Mouse (Mus musculus) midbrain, embryonic 16.5 days (tissue): ENCODE data around the gene Atp6v1e1. TPM values are rescaled to one million over a fixed set of nuclear protein-coding genes. Genes with fewer than 3 reads are reported as not detected.

Experiments used
- ATAC-seq: fragments of 200-750 bp; cut with Nextera tagmentation; 2 replicates; pipeline ENCODE4 v1.8.0; 2017; ENCODE audit warnings: moderate TSS enrichment
- H3K27ac ChIP-seq: fragments of 300-500 bp; sonication (generic); 2 replicates; pipeline ENCODE4 v1.5.1; 2014; ENCODE audit warnings: mild to moderate bottlenecking, low read length, mixed read lengths
- H3K27me3 ChIP-seq: fragments of 300-500 bp; sonication (generic); 2 replicates; pipeline ENCODE4 v1.6.1; 2014; ENCODE audit warnings: low read depth, low read length, mixed read lengths; ENCODE audit not compliant: control insufficient read depth, insufficient read depth
- H3K36me3 ChIP-seq: fragments of 300-500 bp; sonication (generic); 2 replicates; pipeline ENCODE4 v1.6.1; 2014; ENCODE audit warnings: mild to moderate bottlenecking, low read length, moderate library complexity, mixed read lengths; ENCODE audit not compliant: control insufficient read depth, insufficient read depth
- H3K4me1 ChIP-seq: fragments of 300-500 bp; sonication (generic); 2 replicates; pipeline ENCODE4 v1.6.1; 2014; ENCODE audit warnings: mild to moderate bottlenecking, low read length, mixed read lengths; ENCODE audit not compliant: control insufficient read depth, insufficient read depth
- H3K4me2 ChIP-seq: fragments of 300-500 bp; sonication (generic); 2 replicates; pipeline ENCODE4 v1.6.1; 2014; ENCODE audit warnings: mild to moderate bottlenecking, low read length, mixed read lengths
- H3K4me3 ChIP-seq: fragments of 300-500 bp; sonication (generic); 2 replicates; pipeline ENCODE4 v1.5.1; 2014; ENCODE audit warnings: low read depth, mild to moderate bottlenecking, low read length, moderate library complexity, mixed read lengths
- H3K9ac ChIP-seq: fragments of 300-500 bp; sonication (generic); 2 replicates; pipeline ENCODE4 v1.6.1; 2014; ENCODE audit warnings: low read depth, low read length, mixed read lengths
- H3K9me3 ChIP-seq: fragments of 300-500 bp; sonication (generic); replicated peaks from 2 replicates; pipeline ENCODE4 v1.6.1; 2014; ENCODE audit warnings: mild to moderate bottlenecking, low read length, mixed read lengths; ENCODE audit not compliant: control insufficient read depth, poor library complexity, severe bottlenecking
- WGBS: fragments of 180-500 bp; shearing (Covaris S2); extraction: QIAGEN DNeasy Blood & Tissue Kit; methylation state at CpG from one replicate; pipeline ENCODE4 v1.1.7; 2014; 5-methylcytosine and 5-hydroxymethylcytosine counted together
- polyA plus RNA-seq: library from polyadenylated mRNA; unstranded; fragments of >200 nt; fragmentation: Nextera tagmentation; extraction: Ambion mirVana; gene quantifications from 2 replicates; pipeline ENCODE4 v1.2.1, GENCODE M21; 2015

The Atp6v1e1 gene
- polyA plus RNA-seq, 1 experiment from 2014 or later: 296 TPM

DNA sequence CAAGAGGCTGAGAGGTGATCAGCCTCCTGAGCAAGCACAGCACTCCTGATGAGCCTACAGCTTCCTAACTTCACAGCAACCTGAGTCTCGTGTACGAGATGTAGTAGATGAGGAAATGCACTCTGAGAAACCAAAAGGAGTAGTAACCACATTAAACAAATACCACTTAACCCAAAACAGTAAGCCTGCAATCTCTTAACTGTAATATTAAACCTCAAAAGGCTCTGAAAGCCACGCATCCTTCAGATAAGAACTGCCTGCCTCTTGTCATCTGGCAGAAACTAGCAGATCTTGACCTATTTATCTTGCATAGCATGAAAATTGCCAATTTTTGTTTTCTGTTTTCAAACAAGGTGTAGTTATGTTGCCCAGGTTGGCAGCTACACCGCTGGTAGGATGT, 23.7 kb downstream of the Atp6v1e1 start:
- no peaks in the 10 kb centered on the region for H3K9me3 ChIP-seq
- no peak overlapping the region for H3K4me3 ChIP-seq
- no peak for ATAC-seq
- H3K4me2 ChIP-seq: no peak overlapping the region
- 95% methylated on average over 4 of the region's 4 CpGs for WGBS
- H3K9ac ChIP-seq: no peak overlapping the region
- H3K27ac ChIP-seq: no peak overlapping the region
- no peaks in the 10 kb centered on the region for H3K27me3 ChIP-seq
- no peaks in the 10 kb centered on the region for H3K4me1 ChIP-seq
- peaks cover 59% of the 10 kb centered on the region for H3K36me3 ChIP-seq

DNA sequence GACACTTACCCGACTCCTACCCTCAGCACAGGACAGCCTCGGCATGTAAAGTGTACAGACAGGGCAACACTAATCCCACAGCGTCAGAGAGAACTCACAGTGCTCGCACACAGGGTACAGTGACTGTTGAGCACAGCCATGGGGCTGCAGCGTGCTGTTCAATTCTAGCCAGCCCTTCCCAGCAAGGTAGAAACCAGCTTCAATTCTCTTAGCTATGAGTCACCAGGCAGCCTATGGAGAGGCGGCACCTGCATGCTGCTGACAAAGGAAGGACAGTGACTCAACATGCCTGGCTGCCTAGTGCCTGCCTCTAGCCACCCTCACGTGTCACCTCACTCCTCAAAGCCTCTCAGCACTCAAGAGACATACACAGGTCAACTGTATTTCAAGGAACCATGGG, 24.6 kb downstream of the Atp6v1e1 start:
- H3K36me3 ChIP-seq: peaks cover 59% of the 10 kb centered on the region
- 94% methylated on average over 7 of the region's 7 CpGs for WGBS

DNA sequence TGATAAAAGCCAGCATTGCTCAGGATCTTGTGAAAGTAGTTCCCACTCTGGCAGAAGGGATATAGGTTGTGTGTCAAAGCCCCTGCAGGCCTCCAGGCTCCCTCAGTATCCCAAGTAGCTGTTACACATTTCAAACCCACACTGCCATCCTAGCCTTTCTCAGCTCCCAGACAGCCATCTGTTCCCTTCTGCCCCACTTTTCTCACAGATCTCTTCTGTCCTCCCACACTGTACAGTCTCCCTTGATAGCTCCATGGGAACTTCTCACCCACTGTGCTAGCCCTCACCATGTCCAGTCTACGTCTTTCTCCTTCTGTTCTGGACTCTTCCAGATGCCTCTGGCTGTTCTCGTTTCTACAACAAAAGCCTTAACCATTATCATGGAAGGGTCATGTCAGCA, 26.5 kb downstream of the Atp6v1e1 start:
- no peaks in the 10 kb centered on the region for H3K27me3 ChIP-seq
- no peak overlapping the region for H3K4me2 ChIP-seq
- H3K36me3 ChIP-seq: peaks cover 59% of the 10 kb centered on the region
- H3K27ac ChIP-seq: no peak overlapping the region
- WGBS: 85% methylated on average over 2 of the region's 2 CpGs
- H3K9me3 ChIP-seq: no peaks in the 10 kb centered on the region
- H3K4me1 ChIP-seq: no peaks in the 10 kb centered on the region
- no peak overlapping the region for H3K9ac ChIP-seq
- no peak for ATAC-seq
- H3K4me3 ChIP-seq: no peak overlapping the region

More for the DNA sequence above, 24.6 kb downstream of the Atp6v1e1 start:
- Histone ChIP-seq H3K27ac (no peak overlapping the region), H3K9ac (no peak overlapping the region), H3K4me3 (no peak overlapping the region), H3K9me3 (no peaks in the 10 kb centered on the region), H3K4me2 (no peak overlapping the region), H3K4me1 (no peaks in the 10 kb centered on the region), H3K27me3 (no peaks in the 10 kb centered on the region)
- ATAC-seq: no peak

DNA sequence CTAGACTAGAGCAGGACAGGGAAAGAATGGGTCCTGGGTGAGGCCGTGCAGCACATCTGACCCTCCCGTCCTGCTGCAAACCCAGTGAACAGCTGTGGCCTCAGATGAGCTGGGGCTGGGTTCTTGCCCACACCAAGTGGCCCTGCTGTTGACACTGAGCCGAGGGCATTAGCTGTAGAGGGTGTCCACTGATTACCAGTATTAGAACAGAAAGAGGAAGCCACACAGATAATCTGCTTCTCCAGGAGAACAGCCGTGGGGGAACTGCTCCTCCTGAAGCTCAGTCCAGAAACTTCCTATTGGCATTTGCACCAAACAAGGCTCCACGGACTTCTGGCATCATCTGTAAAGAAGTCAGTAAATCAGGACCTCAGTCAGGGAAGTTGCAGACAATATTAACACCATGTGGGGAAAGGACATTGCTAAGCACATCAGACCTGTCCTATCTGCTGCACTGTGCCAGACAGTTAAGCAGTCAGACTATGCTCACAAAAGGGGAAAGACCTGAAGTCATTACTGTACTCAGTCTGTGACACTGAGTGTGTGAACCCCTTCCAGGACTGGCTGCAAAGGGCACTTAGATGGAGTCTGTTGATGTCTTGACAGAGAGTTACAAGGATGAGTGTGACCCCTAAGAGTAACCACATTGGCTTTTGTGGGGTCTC, 27.0 kb downstream of the Atp6v1e1 start:
- Histone ChIP-seq H3K27ac (no peak overlapping the region), H3K27me3 (no peaks in the 10 kb centered on the region), H3K4me1 (no peaks in the 10 kb centered on the region), H3K9ac (no peak overlapping the region), H3K4me3 (no peak overlapping the region), H3K9me3 (no peaks in the 10 kb centered on the region), H3K4me2 (no peak overlapping the region), H3K36me3 (peaks cover 55% of the 10 kb centered on the region)
- 88% methylated on average over 5 of the region's 5 CpGs for WGBS
- ATAC-seq: no peak

DNA sequence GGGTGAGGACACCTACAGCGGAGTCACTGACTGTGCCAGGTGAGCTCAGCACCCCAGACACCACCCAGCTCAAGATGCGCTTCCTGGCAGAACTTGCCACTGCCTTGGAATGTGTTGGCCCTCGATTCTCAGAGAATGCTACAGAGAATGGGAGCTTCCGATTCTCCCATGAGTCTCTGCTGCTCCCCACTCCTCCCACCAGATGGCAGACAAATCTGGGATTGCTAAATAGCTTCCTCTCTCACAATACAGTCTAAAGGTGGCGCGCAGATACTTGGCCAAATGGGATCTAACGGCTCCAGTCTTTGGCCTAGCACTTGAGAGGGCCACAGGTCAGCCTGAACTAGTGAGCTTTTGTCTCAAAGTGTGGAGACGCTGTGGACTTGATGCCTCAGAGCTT, 29.6 kb downstream of the Atp6v1e1 start:
- H3K4me3 ChIP-seq: no peak overlapping the region
- no peaks in the 10 kb centered on the region for H3K9me3 ChIP-seq
- ATAC-seq: no peak
- no peaks in the 10 kb centered on the region for H3K4me1 ChIP-seq
- peaks cover 39% of the 10 kb centered on the region for H3K36me3 ChIP-seq
- no peak overlapping the region for H3K4me2 ChIP-seq
- H3K27me3 ChIP-seq: no peaks in the 10 kb centered on the region
- 83% methylated on average over 8 of the region's 8 CpGs for WGBS
- H3K9ac ChIP-seq: no peak overlapping the region
- H3K27ac ChIP-seq: no peak overlapping the region

DNA sequence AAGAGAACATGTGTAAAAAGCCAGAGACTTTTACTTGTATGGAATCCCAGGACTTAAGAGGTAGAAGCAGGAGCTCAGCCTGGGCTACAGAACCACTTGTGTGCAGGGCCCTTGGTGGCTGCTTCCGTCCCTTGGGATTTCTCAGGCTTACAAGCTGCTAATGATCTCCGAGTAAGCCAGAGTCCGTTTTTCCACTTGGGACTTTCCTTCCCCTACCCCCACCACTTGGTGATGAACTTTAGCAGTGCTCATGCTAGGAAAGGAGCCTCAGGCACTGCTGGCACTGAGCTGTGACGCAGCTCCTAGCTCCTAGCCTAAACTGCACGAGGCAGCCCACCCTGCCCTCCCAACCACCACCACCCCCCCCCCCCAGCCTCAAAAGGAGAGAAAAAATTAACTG, 31.9 kb downstream of the Atp6v1e1 start:
- Histone ChIP-seq H3K4me2 (no peak overlapping the region), H3K9me3 (no peaks in the 10 kb centered on the region), H3K27ac (no peak overlapping the region), H3K36me3 (peaks cover 29% of the 10 kb centered on the region), H3K4me1 (no peaks in the 10 kb centered on the region), H3K9ac (no peak overlapping the region), H3K4me3 (no peak overlapping the region), H3K27me3 (no peaks in the 10 kb centered on the region)
- 72% methylated on average over 5 of the region's 5 CpGs for WGBS
- no peak for ATAC-seq

DNA sequence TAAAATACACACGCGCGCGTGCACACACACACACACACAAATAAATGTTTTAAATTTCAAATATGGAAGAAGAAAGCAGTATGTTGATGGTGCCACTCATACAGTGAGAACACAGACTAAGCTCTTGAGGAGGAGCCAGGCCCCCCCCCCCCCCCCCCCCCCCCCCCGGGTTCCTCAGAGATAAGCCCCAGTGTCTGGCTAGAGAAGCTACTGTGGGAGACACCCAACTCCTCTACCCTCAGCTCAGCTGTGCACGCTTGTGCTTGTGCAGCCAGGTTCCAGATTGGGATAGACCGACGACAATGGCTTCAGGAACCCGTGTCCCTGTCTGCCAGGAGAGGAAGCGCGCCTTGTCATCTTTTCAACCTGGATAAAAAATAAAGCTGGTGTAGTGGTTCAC, 32.4 kb downstream of the Atp6v1e1 start:
- Histone ChIP-seq H3K27me3 (no peaks in the 10 kb centered on the region), H3K9me3 (no peaks in the 10 kb centered on the region), H3K4me3 (no peak overlapping the region), H3K9ac (no peak overlapping the region), H3K27ac (no peak overlapping the region), H3K36me3 (peaks cover 25% of the 10 kb centered on the region), H3K4me2 (no peak overlapping the region), H3K4me1 (no peaks in the 10 kb centered on the region)
- 91% methylated on average over 10 of the region's 11 CpGs for WGBS
- ATAC-seq: no peak

DNA sequence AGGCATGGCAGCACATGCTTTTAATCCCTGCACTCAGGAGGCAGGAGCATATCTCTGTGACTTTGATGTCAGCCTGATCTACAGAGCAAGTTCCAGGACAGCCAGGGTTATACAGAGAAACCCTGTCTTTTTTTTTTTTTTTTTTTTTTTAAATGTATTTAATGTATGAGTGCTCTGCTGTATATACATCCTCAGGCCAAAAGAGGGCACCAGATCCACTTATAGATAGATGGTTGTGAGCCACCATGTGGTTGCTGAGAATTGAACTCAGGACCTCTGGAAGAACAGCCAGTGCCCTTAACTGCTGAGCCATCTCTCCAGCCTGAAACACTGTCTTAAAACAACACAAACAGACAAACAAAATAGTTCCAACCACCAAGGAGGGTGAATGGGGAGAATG, 33.7 kb downstream of the Atp6v1e1 start:
- no peak overlapping the region for H3K4me2 ChIP-seq
- H3K27me3 ChIP-seq: no peaks in the 10 kb centered on the region
- H3K36me3 ChIP-seq: peaks cover 18% of the 10 kb centered on the region
- H3K4me1 ChIP-seq: peaks cover 4% of the 10 kb centered on the region; the same call in 1 of the 2 replicates
- H3K27ac ChIP-seq: no peak overlapping the region
- ATAC-seq: no peak
- no peaks in the 10 kb centered on the region for H3K9me3 ChIP-seq
- H3K9ac ChIP-seq: no peak overlapping the region
- H3K4me3 ChIP-seq: no peak overlapping the region

DNA sequence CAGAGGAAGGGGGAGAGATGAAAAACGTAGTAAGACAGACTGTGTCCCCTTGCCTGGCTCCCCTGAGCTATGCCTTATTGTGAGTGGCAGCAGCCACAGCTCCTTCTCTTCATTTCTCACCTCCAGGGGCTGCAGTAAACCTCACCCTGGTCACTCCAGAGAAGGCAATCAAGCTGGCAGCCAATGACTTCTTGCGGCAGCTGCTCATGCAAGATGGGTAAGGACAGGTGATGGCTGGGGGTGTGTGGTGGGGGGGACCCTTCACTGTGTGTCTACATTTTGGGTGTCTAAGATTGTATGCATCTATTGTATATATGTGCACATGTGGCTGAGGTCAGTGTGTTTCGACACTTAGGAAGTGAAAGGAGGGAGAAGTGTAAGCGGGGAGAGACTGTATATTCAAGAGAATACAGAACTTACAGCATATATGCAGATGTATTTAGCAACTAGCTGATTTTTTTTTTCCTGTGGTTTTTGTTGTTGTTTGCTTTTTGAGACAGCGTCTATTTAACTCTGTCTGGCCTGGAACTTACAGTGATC, 34.5 kb downstream of the Atp6v1e1 start:
- no peaks in the 10 kb centered on the region for H3K27me3 ChIP-seq
- H3K4me2 ChIP-seq: no peak overlapping the region
- H3K9ac ChIP-seq: no peak overlapping the region
- peaks cover 11% of the 10 kb centered on the region for H3K36me3 ChIP-seq
- WGBS: 87% methylated on average over 5 of the region's 5 CpGs
- no peak for ATAC-seq
- H3K4me3 ChIP-seq: no peak overlapping the region
- H3K9me3 ChIP-seq: no peaks in the 10 kb centered on the region
- H3K27ac ChIP-seq: no peak overlapping the region
- peaks cover 4% of the 10 kb centered on the region; the same call in 1 of the 2 replicates for H3K4me1 ChIP-seq
